Mouse (Mus musculus): Measurements from ENCODE around the gene Metrn. TPM values are rescaled to one million over a fixed set of nuclear protein-coding genes. Genes with fewer than 3 reads are reported as not detected.

The Metrn gene
- total RNA-seq, 2 experiments from 2014 or later = 82.7 to 89.2 TPM

DNA sequence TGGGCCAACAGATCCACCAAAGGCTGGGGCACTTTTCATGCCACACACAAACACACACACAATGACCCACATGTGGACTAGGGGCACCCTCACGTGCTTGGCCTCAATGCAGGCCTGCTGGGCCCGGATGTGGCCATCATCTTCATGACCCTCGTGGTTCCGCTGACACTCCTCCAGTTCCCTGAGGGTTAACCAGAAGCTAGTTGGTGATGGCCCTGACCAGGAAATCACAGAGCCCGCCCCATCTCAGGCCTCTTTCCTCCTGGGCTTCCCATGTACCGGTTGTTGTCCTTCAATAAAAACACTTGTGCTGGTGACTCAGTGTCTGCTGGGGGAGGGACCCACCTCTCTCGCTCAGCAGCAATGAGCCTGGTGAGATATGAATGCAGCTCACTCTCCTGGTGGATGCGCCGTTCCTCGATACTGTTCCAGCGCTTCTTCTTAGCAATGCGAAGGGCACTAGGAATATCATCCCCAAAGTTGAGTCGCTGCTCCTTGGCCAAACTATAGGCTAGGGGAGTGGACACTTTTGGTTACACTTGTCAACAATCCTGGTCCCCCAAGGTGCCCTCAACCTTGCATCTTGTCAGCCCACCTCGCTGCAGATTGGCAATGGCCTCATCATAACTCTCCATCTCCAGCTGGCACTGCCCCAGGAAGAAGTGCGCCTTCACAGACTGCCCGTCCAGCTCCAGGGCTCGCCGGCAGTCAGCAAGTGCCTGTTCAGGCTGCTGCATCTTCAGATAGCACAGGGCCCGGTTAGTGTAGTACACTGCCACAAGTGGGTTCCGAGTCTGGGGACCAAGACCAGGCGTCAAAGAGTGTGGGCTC lies 34.7 kb upstream of the Metrn start:
- no peak for DNase-seq (ENCODE audit: extremely low spot score in 1 of 2, low spot score in 1 of 2)

DNA sequence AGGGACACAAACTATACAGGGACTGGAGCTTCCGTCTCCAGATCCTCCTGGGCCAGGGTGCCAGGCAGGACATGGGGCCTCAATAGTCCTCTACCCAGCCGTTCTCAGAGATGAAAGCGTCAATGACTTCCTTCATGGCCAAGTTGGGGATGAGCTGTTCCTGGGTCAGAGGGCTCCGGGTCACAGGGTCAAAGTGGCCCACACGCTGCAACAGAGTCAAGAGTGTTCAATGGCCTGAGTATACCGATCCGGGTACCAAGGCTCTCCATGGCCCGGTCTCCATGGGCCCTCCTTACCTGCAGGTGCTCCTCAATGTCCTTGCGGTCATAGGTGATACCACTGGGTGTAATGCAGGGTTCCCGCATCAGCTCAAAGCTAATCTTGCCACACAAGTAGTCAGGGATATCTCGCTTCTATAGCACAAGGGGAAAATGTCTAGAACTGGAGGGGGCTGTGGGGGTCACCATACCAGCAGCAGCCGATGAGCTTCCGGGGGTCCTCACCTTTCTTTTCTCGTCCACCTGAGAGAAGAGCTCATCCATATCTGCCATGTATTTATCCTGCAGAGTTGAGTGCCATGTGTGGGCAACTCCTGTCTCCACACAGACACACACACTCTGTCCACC lies 34.0 kb upstream of the Metrn start:
- no peak for DNase-seq (ENCODE audit: extremely low spot score in 1 of 2, low spot score in 1 of 2)

DNA sequence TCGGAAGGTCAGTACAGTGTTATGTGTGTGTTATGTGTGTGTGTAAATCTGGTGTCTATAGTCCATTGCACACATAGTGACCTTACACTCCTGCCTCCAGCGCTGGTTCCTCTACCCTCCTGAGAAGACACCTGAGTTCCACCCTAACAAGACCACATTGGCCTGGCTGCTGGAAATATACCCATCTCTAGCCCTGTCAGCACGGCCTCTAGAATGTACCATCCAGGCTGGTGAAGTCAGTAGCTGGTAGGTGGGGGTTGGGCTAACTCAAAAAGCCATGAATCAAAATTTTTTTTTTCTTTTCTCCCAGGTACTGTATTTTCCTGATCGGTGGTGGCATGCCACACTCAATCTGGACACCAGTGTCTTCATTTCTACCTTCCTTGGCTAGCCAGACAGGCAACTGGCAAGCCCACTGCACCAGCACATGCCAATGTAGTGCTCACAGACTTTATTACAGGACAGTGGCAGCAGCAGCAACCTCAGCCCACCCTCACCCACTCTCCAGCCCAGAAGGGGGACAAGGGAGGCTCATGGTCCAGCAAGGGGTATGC lies 33.3 kb upstream of the Metrn start:
- DNase-seq (ENCODE audit: extremely low spot score in 1 of 2, low spot score in 1 of 2) = no peak

DNA sequence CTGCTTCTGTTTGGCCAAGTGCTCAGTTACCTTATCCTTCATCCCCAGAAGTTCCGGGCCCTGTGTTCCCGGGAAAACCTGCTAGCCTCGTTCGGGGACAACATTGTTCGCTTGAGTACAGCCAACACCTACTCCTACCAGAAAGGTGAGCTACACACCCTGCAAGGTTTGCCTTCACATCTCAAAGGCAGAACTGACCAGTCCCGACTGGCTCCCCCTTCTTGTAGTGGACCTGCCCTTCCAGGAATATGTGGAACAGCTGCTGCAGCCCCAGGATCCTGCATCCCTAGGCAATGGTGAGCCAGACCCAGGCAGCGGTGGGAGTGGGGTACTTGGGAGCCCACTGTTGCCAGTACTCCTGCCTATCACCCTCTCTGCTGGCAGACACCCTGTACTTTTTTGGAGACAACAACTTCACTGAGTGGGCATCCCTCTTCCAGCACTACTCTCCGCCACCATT lies 32.7 kb upstream of the Metrn start:
- DNase-seq (ENCODE audit: extremely low spot score in 1 of 2, low spot score in 1 of 2) = no peak

DNA sequence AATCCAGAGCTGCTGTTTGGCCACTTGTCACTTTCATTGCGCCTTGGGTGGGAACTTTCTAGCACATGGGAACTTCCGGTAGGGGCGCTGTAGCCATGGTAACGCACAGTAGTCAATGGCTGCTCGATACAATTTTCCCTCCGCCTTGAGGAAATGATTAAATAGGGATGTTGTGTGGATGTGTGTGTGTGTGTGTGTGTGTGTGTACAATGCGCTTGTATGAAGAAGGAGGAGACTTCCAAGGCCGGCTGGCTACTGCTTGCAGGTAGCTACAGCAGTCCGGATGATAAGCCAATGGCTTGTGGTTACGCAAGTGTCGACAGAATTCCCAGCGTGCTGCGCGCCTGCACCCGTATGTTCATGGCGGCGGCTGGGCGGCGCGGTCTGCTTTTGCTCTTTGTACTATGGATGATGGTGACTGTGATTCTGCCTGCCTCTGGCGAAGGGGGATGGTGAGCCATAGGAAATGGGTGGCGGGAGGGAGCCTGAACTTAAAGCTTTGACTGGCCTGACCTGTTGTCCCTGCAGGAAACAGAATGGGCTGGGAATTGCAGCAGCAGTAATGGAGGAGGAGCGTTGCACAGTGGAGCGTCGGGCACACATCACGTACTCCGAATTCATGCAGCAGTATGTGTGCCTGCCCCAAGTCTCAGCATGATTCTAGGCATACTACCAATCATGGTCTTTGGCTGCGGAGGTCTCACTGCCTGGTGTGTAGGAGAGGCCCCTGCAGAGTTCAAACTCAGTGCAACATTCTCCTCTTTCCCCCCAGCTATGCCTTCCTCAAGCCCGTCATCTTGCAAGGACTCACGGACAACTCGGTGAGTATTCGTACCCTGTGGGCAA lies 32.0 kb upstream of the Metrn start, which contains the start of gene Jmjd8:
Gene Jmjd8 (plus strand): TSS at position 156 of the 846 bp plus-strand sequence.
- DNase-seq (ENCODE audit: extremely low spot score in 1 of 2, low spot score in 1 of 2) = peak; percentile 70 to 76

DNA sequence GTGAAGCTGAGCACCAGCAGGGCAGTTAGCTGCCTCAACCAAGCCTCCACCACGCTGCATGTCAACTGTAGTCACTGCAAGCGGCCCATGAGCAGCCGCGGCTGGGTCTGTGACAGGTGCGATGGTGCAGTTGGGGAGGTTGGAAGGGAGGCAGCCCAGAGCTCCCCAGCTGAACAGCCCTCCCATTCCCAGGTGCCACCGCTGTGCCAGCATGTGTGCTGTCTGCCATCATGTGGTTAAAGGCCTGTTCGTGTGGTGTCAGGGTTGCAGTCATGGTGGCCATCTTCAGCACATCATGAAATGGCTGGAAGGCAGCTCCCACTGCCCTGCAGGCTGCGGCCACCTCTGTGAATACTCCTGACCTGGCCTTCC lies 31.3 kb upstream of the Metrn start:
- no peak for DNase-seq (ENCODE audit: extremely low spot score in 1 of 2, low spot score in 1 of 2)

DNA sequence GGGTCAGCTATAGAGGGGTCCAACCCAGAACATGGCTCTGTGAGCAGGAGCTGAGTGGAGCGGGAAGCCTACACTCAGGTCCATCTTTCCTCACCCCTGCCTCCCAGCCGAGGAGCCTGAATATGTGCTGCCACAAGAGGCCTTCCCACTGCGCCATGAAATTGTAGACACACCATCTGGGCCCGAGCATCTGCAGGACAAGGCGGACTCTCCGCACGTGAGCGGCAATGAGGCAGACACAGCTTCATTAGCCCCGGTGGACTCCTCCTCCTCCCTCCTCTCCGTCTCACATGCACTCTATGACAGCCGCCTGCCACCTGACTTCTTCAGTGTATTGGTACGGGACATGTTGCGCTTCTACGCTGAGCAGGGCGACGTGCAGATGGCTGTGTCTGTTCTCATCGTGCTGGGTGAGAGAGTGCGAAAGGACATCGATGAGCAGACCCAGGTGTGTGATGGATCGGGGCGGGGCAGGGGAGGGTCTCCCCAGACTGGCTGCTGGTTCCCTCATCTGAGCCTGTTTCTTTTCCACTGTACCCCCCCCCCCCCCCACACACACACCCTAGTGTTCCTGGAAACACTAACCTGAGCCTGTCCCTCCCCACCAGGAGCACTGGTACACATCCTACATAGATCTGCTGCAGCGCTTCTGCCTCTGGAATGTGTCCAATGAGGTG lies 30.7 kb upstream of the Metrn start:
- DNase-seq (ENCODE audit: extremely low spot score in 1 of 2, low spot score in 1 of 2) = no peak

DNA sequence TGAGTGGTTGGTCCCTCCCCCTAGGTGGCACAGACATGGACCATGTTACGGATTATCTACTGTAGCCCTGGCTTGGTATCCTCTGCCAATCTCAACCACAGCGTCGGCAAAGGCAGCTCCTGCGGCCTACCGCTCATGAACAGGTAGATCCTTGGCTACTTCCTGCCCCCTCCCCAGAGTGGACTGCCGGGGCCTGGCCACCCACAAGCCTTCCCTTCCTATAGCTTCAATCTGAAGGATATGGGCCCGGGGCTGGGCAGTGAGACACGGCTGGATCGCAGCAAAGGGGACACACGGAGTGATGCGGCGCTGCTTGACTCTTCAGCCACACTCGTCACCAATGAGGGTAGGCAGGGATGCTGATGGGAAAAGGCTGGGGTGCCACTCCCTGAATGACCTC lies 30.1 kb upstream of the Metrn start:
- DNase-seq (ENCODE audit: extremely low spot score in 1 of 2, low spot score in 1 of 2) = no peak

DNA sequence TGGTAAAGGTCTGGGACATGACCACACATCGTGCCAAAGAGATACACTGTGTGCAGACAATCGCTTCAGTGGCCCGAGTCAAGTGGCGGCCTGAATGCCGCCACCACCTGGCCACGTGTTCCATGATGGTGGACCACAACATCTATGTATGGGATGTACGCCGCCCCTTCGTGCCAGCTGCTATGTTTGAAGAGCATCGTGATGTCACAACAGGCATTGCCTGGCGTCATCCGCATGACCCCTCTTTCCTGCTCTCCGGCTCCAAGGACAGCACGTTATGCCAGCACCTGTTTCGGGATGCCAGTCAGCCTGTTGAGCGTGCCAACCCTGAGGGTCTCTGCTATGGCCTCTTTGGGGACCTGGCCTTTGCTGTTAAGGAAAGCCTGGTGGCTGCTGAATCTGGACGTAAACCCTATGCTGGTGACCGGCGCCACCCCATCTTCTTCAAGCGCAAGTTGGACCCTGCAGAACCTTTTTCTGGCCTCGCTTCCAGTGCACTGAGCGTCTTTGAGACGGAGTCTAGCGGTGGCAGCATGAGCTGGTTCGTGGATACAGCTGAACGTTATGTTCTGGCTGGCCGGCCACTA lies 29.1 kb upstream of the Metrn start:
- DNase-seq (ENCODE audit: extremely low spot score in 1 of 2, low spot score in 1 of 2) = no peak

DNA sequence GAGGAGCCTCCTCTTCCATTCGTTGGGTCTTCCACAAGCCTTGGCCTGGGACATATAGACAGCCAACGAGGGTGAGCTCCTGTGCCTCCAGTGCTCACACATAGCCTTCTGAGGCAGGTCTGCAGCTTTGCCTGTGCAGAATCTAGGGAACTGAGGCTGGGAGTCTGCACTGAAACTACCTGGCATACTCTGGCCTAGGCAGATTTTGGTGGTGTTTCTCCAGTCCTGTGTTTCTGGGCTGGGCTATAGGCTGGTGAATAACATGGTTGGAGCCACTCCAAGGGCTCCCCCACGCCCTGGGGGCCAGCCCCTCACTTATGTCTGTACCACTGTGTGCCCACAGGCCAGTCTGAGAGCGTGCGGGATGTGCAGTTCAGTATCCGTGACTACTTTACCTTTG lies 28.4 kb upstream of the Metrn start:
- DNase-seq (ENCODE audit: extremely low spot score in 1 of 2, low spot score in 1 of 2) = no peak

DNA sequence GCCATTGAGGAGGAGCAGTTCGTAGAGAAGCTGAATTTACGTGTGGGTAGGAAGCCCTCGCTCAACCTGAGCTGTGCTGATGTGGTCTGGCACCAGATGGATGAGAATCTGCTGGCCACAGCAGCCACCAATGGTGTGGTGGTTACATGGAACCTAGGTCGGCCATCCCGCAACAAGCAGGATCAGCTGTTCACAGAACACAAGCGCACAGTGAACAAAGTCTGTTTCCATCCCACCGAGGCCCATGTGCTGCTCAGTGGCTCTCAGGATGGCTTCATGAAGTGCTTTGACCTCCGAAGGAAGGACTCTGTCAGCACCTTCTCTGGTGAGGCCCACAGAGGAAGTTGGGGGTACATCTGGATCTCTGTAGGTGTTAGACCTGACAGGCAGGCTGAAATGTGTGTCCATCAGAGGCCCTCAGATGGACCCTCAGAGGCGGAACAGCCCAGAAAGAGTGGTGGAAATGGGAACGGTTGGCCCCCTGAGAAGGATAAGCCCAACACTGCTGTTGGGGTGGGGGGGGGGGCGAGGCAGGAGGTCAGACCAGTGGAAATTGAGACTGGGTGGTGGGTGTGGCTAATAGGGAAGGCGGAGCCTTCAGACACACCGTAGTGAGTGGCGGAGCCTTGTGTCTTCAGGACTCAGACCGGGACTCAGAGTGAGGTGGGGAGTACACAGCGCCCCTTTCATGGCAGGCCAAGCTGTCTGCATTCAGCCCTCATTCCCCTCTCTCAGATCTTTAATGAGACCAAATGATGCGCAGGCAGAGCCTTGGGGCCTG lies 27.6 kb upstream of the Metrn start:
- no peak for DNase-seq (ENCODE audit: extremely low spot score in 1 of 2, low spot score in 1 of 2)

DNA sequence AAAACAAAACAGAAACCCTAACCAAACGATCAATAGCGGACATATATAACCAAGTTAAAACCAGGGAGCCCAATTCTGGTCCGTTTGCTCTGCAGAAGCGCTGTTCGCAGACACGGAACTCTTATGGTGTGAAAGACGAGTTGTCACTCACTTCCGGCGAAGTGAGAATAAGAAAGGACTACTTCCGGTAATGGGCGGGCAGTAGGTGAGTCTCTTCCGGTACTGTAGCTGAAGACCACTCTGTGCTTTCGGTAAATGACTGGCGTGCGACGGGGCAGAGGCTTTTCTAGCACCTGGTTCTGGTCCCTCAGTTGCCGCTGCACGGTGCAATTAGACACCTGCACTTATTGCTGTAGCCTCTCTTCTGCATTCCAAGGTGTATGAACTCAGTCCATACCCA lies 26.5 kb upstream of the Metrn start, which contains the start of gene Wdr24:
Gene Wdr24 (plus strand): TSS at position 176 of the 400 bp plus-strand sequence.
- DNase-seq (ENCODE audit: extremely low spot score in 1 of 2, low spot score in 1 of 2) = peak in 1 of 2 experiments; percentile 68

DNA sequence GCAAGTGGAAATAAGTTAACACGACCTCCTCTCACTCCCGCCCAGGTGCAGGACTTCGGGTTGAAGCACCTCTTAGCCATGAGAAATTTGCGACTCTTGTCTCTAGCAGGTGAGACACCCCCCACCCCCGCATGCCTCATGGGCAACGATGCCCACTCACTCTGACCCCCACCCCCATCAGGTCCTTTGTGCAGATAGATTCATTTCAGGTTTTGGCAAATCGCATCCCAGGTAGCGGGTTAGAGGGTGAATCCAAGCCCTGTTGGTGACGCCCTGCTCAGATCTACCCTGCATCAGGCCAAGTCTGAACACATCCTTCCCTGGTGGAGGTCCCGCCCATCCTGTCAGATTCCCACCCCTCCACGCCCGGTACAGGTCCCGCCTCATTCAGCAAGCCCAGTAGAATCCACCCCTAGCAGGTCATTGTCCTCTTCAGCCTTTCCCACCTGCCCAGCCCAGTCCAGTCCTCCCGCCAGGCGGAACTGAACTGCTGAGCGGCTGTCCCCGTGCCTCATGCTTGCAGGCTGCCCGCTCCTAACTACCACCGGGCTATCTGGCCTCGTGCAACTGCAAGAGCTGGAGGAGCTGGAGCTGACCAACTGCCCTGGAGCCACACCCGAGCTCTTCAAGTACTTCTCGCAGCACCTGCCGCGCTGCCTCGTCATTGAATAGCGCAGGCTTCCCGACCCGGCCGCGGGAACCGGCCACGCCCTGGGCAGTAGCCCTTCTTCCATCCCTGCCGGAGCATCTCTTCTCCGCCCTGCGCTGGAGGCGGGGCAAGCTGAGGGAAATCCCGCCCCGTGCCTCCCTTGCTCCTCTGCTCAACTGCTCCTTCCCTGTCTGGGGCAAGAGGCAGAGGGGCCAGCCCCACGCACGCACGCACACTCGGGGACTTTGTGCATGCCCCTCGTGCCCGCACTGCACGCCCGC lies 22.2 kb upstream of the Metrn start:
- DNase-seq (ENCODE audit: extremely low spot score in 1 of 2, low spot score in 1 of 2) = no peak

DNA sequence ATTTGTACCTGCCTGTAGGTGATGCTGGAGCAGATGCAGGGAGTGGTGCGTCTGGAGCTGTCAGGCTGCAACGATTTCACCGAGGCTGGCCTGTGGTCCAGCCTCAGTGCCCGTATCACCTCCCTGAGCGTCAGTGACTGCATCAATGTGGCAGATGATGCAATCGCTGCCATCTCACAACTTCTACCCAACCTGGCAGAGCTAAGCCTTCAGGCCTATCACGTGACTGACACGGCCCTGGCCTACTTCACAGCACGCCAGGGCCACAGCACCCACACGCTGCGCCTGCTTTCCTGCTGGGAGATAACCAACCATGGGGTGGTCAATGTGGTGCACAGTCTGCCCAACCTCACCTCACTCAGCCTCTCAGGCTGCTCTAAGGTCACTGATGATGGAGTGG lies 20.7 kb upstream of the Metrn start:
- DNase-seq (ENCODE audit: extremely low spot score in 1 of 2, low spot score in 1 of 2) = no peak

DNA sequence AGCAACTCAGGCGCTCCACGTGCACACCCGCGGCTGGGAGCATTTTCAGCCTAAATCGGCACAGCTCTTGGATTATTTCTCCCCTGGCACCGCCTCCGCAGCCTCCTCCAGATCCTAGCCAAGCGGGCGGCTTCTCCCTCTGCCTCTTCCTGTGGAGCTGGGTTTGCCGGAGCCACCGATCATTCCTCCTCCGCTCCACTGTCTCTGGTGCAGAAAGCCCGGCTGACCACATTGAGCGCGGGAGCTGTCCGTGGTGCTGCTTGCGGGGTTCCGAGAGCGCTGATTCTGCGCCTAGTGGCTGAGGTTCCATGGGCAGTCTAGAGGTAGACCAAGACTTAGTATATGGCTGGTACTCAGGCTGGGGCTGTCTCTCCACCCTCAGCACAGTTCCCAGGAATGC lies 16.5 kb upstream of the Metrn start:
- peak in 1 of 2 experiments; percentile 78 for DNase-seq (ENCODE audit: extremely low spot score in 1 of 2, low spot score in 1 of 2)

DNA sequence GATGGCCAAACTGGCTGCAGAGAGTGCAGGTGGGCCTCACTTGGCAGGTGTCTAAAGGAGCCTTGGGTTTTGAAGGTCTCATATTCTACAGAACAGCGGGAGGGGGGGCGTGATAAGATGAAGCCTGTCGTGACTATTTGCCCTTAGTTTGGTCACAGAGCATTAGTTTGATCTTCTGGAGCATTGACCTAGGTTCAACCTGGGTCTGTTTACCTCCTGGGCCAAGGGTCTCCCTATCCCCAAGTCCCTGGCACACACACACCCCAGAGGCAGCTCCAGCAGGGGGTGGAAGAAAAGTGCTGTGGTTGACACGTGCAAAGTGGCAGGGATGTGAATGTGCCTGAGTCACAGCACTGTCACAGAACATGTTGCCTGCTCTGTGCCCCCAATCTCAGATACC lies 14.0 kb upstream of the Metrn start:
- DNase-seq (ENCODE audit: extremely low spot score in 1 of 2, low spot score in 1 of 2) = no peak

DNA sequence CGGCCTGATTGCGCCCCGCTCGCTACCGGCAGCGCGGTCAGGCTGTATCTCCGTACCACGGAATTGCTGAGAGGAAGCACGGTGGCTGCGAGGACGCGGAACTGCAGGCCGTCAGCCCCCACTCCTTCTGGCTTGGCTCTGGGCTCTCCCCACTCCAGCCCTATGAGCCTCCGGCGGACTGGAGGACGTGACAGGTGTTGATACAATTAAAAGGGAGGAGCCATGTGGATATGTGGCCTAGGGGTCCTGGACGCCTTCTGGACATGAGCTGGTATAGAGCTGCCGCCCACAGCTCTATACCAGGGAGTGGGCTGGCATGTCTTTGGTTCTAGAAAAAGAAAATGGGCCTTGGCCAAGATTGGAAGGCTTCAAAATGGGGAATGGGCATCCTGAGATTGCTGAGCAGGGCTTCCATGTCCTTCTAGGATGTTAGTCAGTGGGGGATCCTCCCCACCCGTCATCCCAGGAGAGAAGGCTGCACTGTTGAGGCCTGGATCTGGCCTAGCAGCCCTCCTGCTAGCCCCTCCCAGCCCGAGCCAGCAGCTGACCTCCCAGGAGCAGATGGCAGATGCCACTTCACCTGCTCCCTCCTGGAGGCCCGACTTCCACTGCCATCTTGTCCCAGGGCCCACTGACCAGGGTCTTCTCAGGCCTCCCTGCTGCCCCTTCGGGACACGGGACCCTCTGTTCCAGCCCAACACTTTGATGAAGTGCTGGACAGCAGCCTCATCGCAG lies 12.8 kb upstream of the Metrn start:
- DNase-seq (ENCODE audit: extremely low spot score in 1 of 2, low spot score in 1 of 2) = no peak

Measured in layer of hippocampus, postnatal 25 days (tissue).